Mouse (Mus musculus) embryonic facial prominence, embryonic 13.5 days (tissue): Measurements from ENCODE around the gene Glis2. TPM values are rescaled to one million over a fixed set of nuclear protein-coding genes. Genes with fewer than 3 reads are reported as not detected.

ENCODE experiments used
- ATAC-seq: fragments of 200-750 bp; cut with Nextera tagmentation; 2 replicates; pipeline ENCODE4 v1.8.0; 2017; ENCODE audit warnings: low read depth; ENCODE audit not compliant: insufficient number of reproducible peaks, insufficient read depth, low FRiP score, low TSS enrichment
- H3K27ac ChIP-seq: fragments of 300-500 bp; sonication (generic); 2 replicates; pipeline ENCODE4 v1.5.1; 2015; ENCODE audit warnings: moderate library complexity, mild to moderate bottlenecking, inconsistent platforms
- H3K27me3 ChIP-seq: fragments of 300-500 bp; sonication (generic); 2 replicates; pipeline ENCODE4 v1.6.1; 2015; ENCODE audit warnings: mild to moderate bottlenecking, inconsistent platforms
- H3K36me3 ChIP-seq: fragments of 300-500 bp; sonication (generic); 2 replicates; pipeline ENCODE4 v1.6.1; 2015; ENCODE audit warnings: mild to moderate bottlenecking, inconsistent platforms
- H3K4me1 ChIP-seq: fragments of 300-500 bp; sonication (generic); 2 replicates; pipeline ENCODE4 v1.6.1; 2015; ENCODE audit warnings: inconsistent platforms
- H3K4me2 ChIP-seq: fragments of 300-500 bp; sonication (generic); 2 replicates; pipeline ENCODE4 v1.6.1; 2015; ENCODE audit warnings: moderate library complexity, mild to moderate bottlenecking, inconsistent platforms
- H3K4me3 ChIP-seq: fragments of 300-500 bp; sonication (generic); 2 replicates; pipeline ENCODE4 v1.5.1; 2015; ENCODE audit warnings: mild to moderate bottlenecking, inconsistent platforms
- H3K9ac ChIP-seq: fragments of 300-500 bp; sonication (generic); 2 replicates; pipeline ENCODE4 v1.6.1; 2015; ENCODE audit warnings: mild to moderate bottlenecking, inconsistent platforms
- H3K9me3 ChIP-seq: fragments of 300-500 bp; sonication (generic); 2 replicates; pipeline ENCODE4 v1.6.1; 2016; ENCODE audit warnings: inconsistent platforms
- WGBS: fragments of 180-500 bp; shearing (Covaris S2); methylation state at CpG from one replicate; pipeline ENCODE4 v1.1.7; 2015; ENCODE audit warnings: mixed read lengths; 5-methylcytosine and 5-hydroxymethylcytosine counted together
- polyA plus RNA-seq: library from polyadenylated mRNA; unstranded; fragments of >200 nt; fragmentation: Nextera tagmentation; extraction: Ambion mirVana; gene quantifications from 2 replicates; pipeline ENCODE4 v1.2.1, GENCODE M21; 2015

Gene Glis2
- polyA plus RNA-seq, 1 experiment from 2014 or later = 31.2 TPM

- Histone ChIP-seq H3K27ac (peak overlapping the region; percentile 93), H3K4me3 (peak overlapping the region; percentile 84), H3K4me2 (peak overlapping the region; percentile 85), H3K36me3 (peaks cover 30% of the 10 kb centered on the region), H3K4me1 (peaks cover 72% of the 10 kb centered on the region), H3K27me3 (no peaks in the 10 kb centered on the region), H3K9me3 (no peaks in the 10 kb centered on the region), H3K9ac (peak overlapping the region; percentile 64)
- WGBS = 21% methylated on average over 13 of the region's 13 CpGs
- 0 out of 2 replicates have a peak, but pooled peaks have one; percentile 4 for ATAC-seq
Observed at GRCm38 (mm10) chr16:4642190-4642589, 47.7 kb downstream of the Glis2 start.

DNA sequence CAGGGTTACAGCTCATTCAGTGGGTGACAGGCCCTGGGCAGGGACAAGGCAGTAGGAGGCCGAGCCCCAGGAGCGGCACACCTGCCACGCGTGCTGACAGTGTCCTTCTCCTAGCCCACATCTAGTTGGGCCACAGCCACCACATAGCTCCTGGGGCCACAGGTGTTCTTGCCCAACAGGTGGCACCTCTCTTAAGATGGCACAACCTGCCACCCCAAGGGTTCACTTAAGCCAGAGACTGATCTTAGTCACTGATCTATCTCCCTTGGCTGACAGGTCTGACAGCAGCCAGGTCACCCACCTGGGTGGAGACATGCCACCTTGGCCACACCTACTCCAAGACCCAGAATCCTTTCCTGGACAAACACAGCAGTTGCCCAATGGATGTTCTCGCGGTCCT is 48.4 kb downstream of the Glis2 start:
- no peak overlapping the region for H3K9ac ChIP-seq
- peak overlapping the region; percentile 85 for H3K4me2 ChIP-seq
- no peaks in the 10 kb centered on the region for H3K27me3 ChIP-seq
- H3K27ac ChIP-seq = peak overlapping the region; percentile 93
- H3K4me1 ChIP-seq = peaks cover 80% of the 10 kb centered on the region
- peaks cover 34% of the 10 kb centered on the region for H3K36me3 ChIP-seq
- peak overlapping the region; percentile 84 for H3K4me3 ChIP-seq
- no peaks in the 10 kb centered on the region for H3K9me3 ChIP-seq
- ATAC-seq = no peak
- WGBS = 79% methylated on average over 6 of the region's 6 CpGs

GRCm38 (mm10) chr16:4643670-4644419 is 49.3 kb downstream of the Glis2 start:
- 60% methylated on average over 11 of the region's 11 CpGs for WGBS
- no peak for ATAC-seq
- H3K9ac ChIP-seq = peak overlapping the region; percentile 22; the same call in 1 of the 2 replicates

GRCm38 (mm10) chr16:4645867-4646266 is 51.4 kb downstream of the Glis2 start:
- Histone ChIP-seq H3K4me1 (peaks cover 96% of the 10 kb centered on the region), H3K9ac (no peak overlapping the region), H3K36me3 (peaks cover 62% of the 10 kb centered on the region), H3K4me3 (no peak overlapping the region), H3K4me2 (no peak overlapping the region), H3K9me3 (no peaks in the 10 kb centered on the region), H3K27ac (peak overlapping the region; percentile 85), H3K27me3 (no peaks in the 10 kb centered on the region)
- no peak for ATAC-seq
- 83% methylated on average over 4 of the region's 4 CpGs for WGBS

More at GRCm38 (mm10) chr16:4643670-4644419, 49.3 kb downstream of the Glis2 start:
- Histone ChIP-seq H3K36me3 (peaks cover 43% of the 10 kb centered on the region), H3K4me3 (peak overlapping the region; percentile 12; the same call in 1 of the 2 replicates), H3K27ac (peak overlapping the region; percentile 93), H3K4me2 (peak overlapping the region; percentile 85), H3K9me3 (no peaks in the 10 kb centered on the region), H3K27me3 (no peaks in the 10 kb centered on the region), H3K4me1 (peaks cover 89% of the 10 kb centered on the region)

DNA sequence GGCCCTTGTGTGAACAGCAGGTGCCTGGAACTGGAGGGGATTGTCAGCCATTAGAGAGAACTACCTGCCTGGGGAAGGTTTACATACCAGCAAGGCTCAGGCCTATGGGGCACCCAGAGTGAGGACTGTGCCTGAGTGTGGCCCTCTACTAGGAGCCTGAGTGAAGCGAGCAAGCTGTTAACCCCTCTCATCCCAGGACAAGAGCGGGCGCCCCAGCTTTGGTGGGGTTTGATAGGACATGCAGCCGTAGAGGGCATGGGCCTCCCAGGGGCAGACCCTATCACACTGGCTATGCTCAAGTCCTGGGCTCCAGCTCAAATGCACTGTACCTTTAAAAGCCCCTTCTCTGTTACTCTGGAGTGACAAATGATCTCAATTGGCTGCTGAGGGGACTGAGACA is 52.3 kb downstream of the Glis2 start:
- peaks cover 96% of the 10 kb centered on the region for H3K4me1 ChIP-seq
- H3K9me3 ChIP-seq = no peaks in the 10 kb centered on the region
- H3K4me2 ChIP-seq = peak overlapping the region; percentile 37
- peak overlapping the region; percentile 85 for H3K27ac ChIP-seq
- no peak for ATAC-seq
- no peaks in the 10 kb centered on the region for H3K27me3 ChIP-seq
- peak overlapping the region; percentile 55 for H3K9ac ChIP-seq
- 59% methylated on average over 4 of the region's 4 CpGs for WGBS
- H3K36me3 ChIP-seq = peaks cover 70% of the 10 kb centered on the region
- H3K4me3 ChIP-seq = no peak overlapping the region; the same call in 1 of the 2 replicates

DNA sequence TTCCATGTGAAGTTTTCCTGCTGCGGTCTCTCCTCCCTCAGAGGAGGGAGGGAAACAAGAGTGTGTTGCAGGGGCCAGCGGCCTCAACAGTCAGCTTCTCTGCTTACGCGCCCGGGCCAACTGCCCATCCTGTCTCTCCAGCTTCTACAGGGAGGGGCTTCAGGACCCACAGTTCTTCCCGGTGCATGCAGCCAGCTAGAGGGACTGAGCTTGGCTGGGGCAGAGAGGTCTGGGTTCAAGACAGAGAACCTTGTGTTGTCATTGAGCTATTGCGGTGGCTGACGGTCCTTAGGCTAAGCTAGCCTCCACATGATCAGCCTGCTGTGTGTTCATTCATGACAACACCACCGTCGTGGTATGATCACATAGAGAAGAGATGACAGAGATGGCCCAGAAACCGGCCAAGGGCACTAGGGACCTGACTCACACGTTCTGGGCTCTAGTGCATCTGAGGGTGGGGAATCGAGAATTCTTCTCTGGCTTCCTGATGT is 53.2 kb downstream of the Glis2 start:
- Histone ChIP-seq H3K4me3 (peak overlapping the region; percentile 12; the same call in 1 of the 2 replicates), H3K9ac (peak overlapping the region; percentile 55), H3K27ac (peak overlapping the region; percentile 85), H3K27me3 (no peaks in the 10 kb centered on the region), H3K4me2 (peak overlapping the region; percentile 37), H3K36me3 (peaks cover 79% of the 10 kb centered on the region), H3K9me3 (no peaks in the 10 kb centered on the region), H3K4me1 (peaks cover 96% of the 10 kb centered on the region)
- 47% methylated on average over 13 of the region's 13 CpGs for WGBS
- no peak for ATAC-seq

GRCm38 (mm10) chr16:4648416-4649023 is 54.0 kb downstream of the Glis2 start:
- 0 out of 2 replicates have a peak overlapping the region, but pooled peaks have one; percentile 85 for H3K27ac ChIP-seq
- no peak for ATAC-seq
- H3K4me3 ChIP-seq = no peak overlapping the region
- peaks cover 83% of the 10 kb centered on the region for H3K36me3 ChIP-seq
- H3K4me1 ChIP-seq = peaks cover 96% of the 10 kb centered on the region
- no peaks in the 10 kb centered on the region for H3K27me3 ChIP-seq
- WGBS = 85% methylated on average over 28 of the region's 28 CpGs
- H3K9ac ChIP-seq = no peak overlapping the region
- H3K9me3 ChIP-seq = no peaks in the 10 kb centered on the region
- no peak overlapping the region; the same call in 1 of the 2 replicates for H3K4me2 ChIP-seq

DNA sequence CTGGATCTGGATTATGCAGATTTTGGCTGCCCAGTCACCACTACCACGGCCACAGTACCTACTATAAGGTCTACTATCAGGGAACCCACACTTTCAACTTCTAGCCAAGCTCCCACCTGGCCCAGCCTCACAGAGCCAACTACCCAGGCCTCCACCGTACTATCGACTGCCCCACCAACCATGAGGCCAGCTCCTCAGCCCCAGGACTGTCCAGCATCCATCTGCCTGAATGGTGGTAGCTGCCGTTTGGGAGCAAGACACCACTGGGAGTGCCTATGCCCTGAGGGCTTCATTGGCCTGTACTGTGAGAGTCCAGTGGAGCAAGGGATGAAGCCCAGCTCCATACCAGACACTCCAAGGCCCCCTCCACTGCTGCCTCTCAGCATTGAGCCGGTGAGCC is 54.7 kb downstream of the Glis2 start:
- Histone ChIP-seq H3K4me3 (no peak overlapping the region), H3K36me3 (peaks cover 83% of the 10 kb centered on the region), H3K27ac (peak overlapping the region; percentile 97; the same call in 1 of the 2 replicates), H3K4me1 (peaks cover 93% of the 10 kb centered on the region), H3K9ac (0 out of 2 replicates have a peak overlapping the region, but pooled peaks have one; percentile 6), H3K4me2 (no peak overlapping the region), H3K27me3 (no peaks in the 10 kb centered on the region), H3K9me3 (no peaks in the 10 kb centered on the region)
- WGBS = 78% methylated on average over 5 of the region's 5 CpGs
- no peak for ATAC-seq

- 90% methylated on average over 11 of the region's 11 CpGs for WGBS
- peak overlapping the region; percentile 97; the same call in 1 of the 2 replicates for H3K27ac ChIP-seq
- peaks cover 85% of the 10 kb centered on the region for H3K36me3 ChIP-seq
- peaks cover 92% of the 10 kb centered on the region for H3K4me1 ChIP-seq
- H3K9ac ChIP-seq = no peak overlapping the region
- H3K4me3 ChIP-seq = no peak overlapping the region
- H3K27me3 ChIP-seq = no peaks in the 10 kb centered on the region
- no peak overlapping the region for H3K4me2 ChIP-seq
- ATAC-seq = no peak
- H3K9me3 ChIP-seq = no peaks in the 10 kb centered on the region
Observed at GRCm38 (mm10) chr16:4649692-4650091, 55.2 kb downstream of the Glis2 start.

DNA sequence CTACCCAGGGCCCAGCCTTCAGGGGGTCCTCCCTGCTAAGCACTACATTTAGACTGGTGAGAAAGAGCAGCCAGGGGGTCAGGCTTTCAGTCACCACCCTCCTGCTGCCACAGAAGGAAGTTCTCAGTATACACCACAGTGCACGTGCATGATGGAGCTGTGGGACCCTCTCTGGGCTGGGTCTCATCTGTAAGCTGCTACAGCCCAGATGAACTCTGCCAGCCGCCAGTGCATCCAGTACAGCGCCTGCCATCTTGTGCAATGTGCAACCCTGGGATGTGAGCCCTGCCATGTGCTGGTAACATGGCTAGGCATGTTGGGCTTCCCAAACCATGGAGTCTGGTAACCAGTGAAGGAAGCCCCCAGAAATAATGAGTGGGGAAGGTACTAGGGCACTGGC is 55.6 kb downstream of the Glis2 start:
- WGBS = 80% methylated on average over 3 of the region's 3 CpGs

GRCm38 (mm10) chr16:4651081-4651480 is 56.6 kb downstream of the Glis2 start:
- peak overlapping the region; percentile 97 for H3K27ac ChIP-seq
- peaks cover 95% of the 10 kb centered on the region for H3K4me1 ChIP-seq
- no peaks in the 10 kb centered on the region for H3K27me3 ChIP-seq
- WGBS = 71% methylated on average over 1 of the region's 1 CpGs
- H3K9me3 ChIP-seq = no peaks in the 10 kb centered on the region
- H3K4me2 ChIP-seq = peak overlapping the region; percentile 39; the same call in 1 of the 2 replicates
- peaks cover 79% of the 10 kb centered on the region for H3K36me3 ChIP-seq
- H3K4me3 ChIP-seq = no peak overlapping the region
- H3K9ac ChIP-seq = 0 out of 2 replicates have a peak overlapping the region, but pooled peaks have one; percentile 52
- no peak for ATAC-seq

More for the DNA sequence above, 55.6 kb downstream of the Glis2 start:
- Histone ChIP-seq H3K9ac (no peak overlapping the region), H3K27ac (peak overlapping the region; percentile 97; the same call in 1 of the 2 replicates), H3K9me3 (no peaks in the 10 kb centered on the region), H3K4me3 (no peak overlapping the region), H3K4me2 (no peak overlapping the region), H3K27me3 (no peaks in the 10 kb centered on the region), H3K4me1 (peaks cover 95% of the 10 kb centered on the region), H3K36me3 (peaks cover 85% of the 10 kb centered on the region)
- no peak for ATAC-seq
